Mouse (Mus musculus) liver, postnatal 0 days (tissue): ENCODE results near the gene Syt6.

Experiments used
- CTCF ChIP-seq: sonication (generic); IDR thresholded peaks from 2 replicates; pipeline ENCODE4 v1.5.1; 2016; ENCODE audit warnings: antibody characterized with exemption, low read depth
- EP300 ChIP-seq: IDR thresholded peaks from 2 replicates; pipeline ENCODE4 v1.6.1; 2016; ENCODE audit warnings: antibody characterized with exemption, low read depth, mild to moderate bottlenecking

DNA sequence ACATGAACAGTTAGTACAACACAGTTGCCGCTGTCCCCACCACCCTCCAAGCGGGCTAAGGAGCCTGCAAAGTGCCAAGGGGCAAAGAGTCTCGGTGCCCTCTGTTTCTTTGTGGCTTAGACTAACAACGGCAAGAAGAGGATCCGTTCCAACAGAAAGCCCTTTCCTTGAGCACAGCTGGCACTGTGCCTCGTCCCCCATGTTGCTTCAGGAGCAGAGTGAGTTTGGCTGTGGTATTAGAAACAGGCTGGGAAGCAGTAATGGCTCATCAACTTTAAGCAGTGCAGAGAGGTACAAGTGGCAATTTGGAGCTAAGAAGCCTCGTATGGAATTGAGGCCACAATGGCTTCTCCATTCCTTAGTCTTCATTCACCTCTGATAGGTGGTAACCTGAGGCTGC is 35.9 kb upstream of the Syt6 start:
- TF ChIP-seq CTCF (no peak), EP300 (no peak)
